Mouse (Mus musculus) natural killer cell, adult 2 months (primary cell): ENCODE data around the gene Mrps31.

Experiments
- DNase-seq, 2 experiments: peaks; one replicate each; pipeline ENCODE4 v3.0.0; 2022; ENCODE audit warnings: low spot score in 2 of 2

Mrps31 gene

GRCm38 (mm10) chr8:22411282-22411702 is at the start of gene Mrps31:
Gene Mrps31, plus strand, starts transcription at chr8:22411361.
- peak; percentile 65 to 76 for DNase-seq

- no peak for DNase-seq
These were observed 34.9 kb upstream of the Mrps31 start for GRCm38 (mm10) chr8:22376311-22376710.

GRCm38 (mm10) chr8:22376903-22377302 is 34.3 kb upstream of the Mrps31 start:
- peak in 1 of 2 experiments; percentile 8 for DNase-seq

- no peak for DNase-seq
These were observed 30.2 kb upstream of the Mrps31 start for GRCm38 (mm10) chr8:22380934-22381333.

GRCm38 (mm10) chr8:22382824-22383595 is 28.2 kb upstream of the Mrps31 start:
- DNase-seq, result no peak

- no peak for DNase-seq
These were observed 26.0 kb upstream of the Mrps31 start for GRCm38 (mm10) chr8:22385158-22385557.

GRCm38 (mm10) chr8:22389874-22390273 is 21.3 kb upstream of the Mrps31 start:
- no peak for DNase-seq

- DNase-seq, result no peak
These were observed 20.2 kb upstream of the Mrps31 start for GRCm38 (mm10) chr8:22390766-22391463.

GRCm38 (mm10) chr8:22394471-22394870 is 16.7 kb upstream of the Mrps31 start:
- no peak for DNase-seq

GRCm38 (mm10) chr8:22395256-22395655 is 15.9 kb upstream of the Mrps31 start:
- DNase-seq, result no peak

GRCm38 (mm10) chr8:22397811-22398141 is 13.4 kb upstream of the Mrps31 start:
- DNase-seq, result no peak

- peak; percentile 74 to 84 for DNase-seq
These were observed 12.8 kb upstream of the Mrps31 start, which contains the start of gene Slc25a15 for GRCm38 (mm10) chr8:22398142-22398951. Gene Slc25a15, minus strand, starts transcription at chr8:22398597.

GRCm38 (mm10) chr8:22399285-22399880 is 11.8 kb upstream of the Mrps31 start:
- no peak for DNase-seq

GRCm38 (mm10) chr8:22400593-22400992 is 10.6 kb upstream of the Mrps31 start:
- no peak for DNase-seq

- DNase-seq, result no peak
These were observed 7.9 kb upstream of the Mrps31 start for GRCm38 (mm10) chr8:22403235-22403634.

GRCm38 (mm10) chr8:22405733-22406132 is 5.4 kb upstream of the Mrps31 start:
- DNase-seq, result peak; percentile 26 to 35

GRCm38 (mm10) chr8:22410688-22411281 is 376 bp upstream of the Mrps31 start:
- no peak for DNase-seq

- no peak for DNase-seq
These were observed 810 bp downstream of the Mrps31 start for GRCm38 (mm10) chr8:22411971-22412370.
